In the genomic region with DNA sequence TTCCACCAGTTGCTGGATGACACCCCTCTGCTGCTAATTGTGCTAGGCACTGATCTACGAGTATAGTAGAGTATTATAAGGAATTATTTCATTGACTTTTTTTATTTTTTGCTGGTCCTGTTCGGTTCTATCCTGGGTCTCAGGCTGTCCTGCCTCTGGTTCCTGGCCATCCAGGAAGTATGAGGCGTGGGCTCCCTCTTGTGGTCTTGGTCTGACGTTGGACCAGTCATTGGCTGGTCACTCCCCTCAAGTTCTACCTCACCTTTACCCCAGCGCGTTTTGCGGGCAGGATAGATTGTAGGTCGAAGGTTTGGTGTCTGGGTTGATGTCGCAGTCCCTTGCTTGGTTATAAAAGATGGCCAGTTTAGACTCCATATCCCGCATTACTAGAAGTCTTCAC, we compare ENCODE assay signal across 10 mouse cellular contexts. TPM values are rescaled to one million over a fixed set of nuclear protein-coding genes. Genes with fewer than 3 reads are reported as not detected.
DNase-seq lines count a peak whose midpoint lies in the region; ATAC-seq and TF ChIP-seq lines count a peak whose summit lies in the region.
"Had no signal": no experiment of that assay in that cellular context is flagged by ENCODE, and none has a peak within 500 bp of the region (broad histone marks: within the 10 kb centered on the region; RNA-seq: fewer than 3 reads in every experiment).

No protein-coding gene starts in this region.

- no peak overlapping the region for H3K27ac ChIP-seq in forebrain, postnatal 0 days (ENCODE audit: low read depth, low read length)
- H3K27ac ChIP-seq in forebrain, embryonic 10.5 days: no peak overlapping the region
- no peak overlapping the region for H3K27ac ChIP-seq in midbrain, postnatal 0 days (ENCODE audit: low read depth, low read length)
- H3K27ac ChIP-seq in midbrain, embryonic 16.5 days (ENCODE audit: low read length): no peak overlapping the region
- H3K27ac ChIP-seq in stomach, postnatal 0 days (replicated peaks): no peak overlapping the region
- H3K27ac ChIP-seq: hindbrain, embryonic 15.5 days; stomach, embryonic 15.5 days had no signal

- no peak for TF ChIP-seq EP300 in stomach, postnatal 0 days (optimal IDR thresholded peaks at IDR 0.05)

- H3K4me2 ChIP-seq in forebrain, postnatal 0 days (ENCODE audit: low read depth): no peak overlapping the region
- no peak overlapping the region for H3K4me2 ChIP-seq in midbrain, postnatal 0 days (ENCODE audit: low read depth, low read length, poor library complexity, severe bottlenecking)
- H3K4me2 ChIP-seq in midbrain, embryonic 16.5 days (ENCODE audit: low read length): no peak overlapping the region
- H3K4me2 ChIP-seq in stomach, postnatal 0 days (replicated peaks; ENCODE audit: low read depth): no peak overlapping the region
- H3K4me2 ChIP-seq: hindbrain, embryonic 15.5 days; stomach, embryonic 15.5 days had no signal

- no peaks in the 10 kb centered on the region for H3K36me3 ChIP-seq in forebrain, postnatal 0 days (ENCODE audit: insufficient read depth)
- H3K36me3 ChIP-seq in forebrain, embryonic 10.5 days (replicated peaks): no peaks in the 10 kb centered on the region
- H3K36me3 ChIP-seq in midbrain, postnatal 0 days (ENCODE audit: insufficient read depth, low read length): no peaks in the 10 kb centered on the region
- H3K36me3 ChIP-seq in midbrain, embryonic 16.5 days (ENCODE audit: control insufficient read depth, insufficient read depth, low read length): no peaks in the 10 kb centered on the region
- H3K36me3 ChIP-seq in stomach, postnatal 0 days (ENCODE audit: control insufficient read depth, insufficient read depth, low read length): no peaks in the 10 kb centered on the region
- H3K36me3 ChIP-seq: hindbrain, embryonic 15.5 days; stomach, embryonic 15.5 days had no signal

- no peak for ATAC-seq in forebrain, postnatal 0 days
- no peak for ATAC-seq in midbrain, postnatal 0 days (ENCODE audit: low FRiP score)
- ATAC-seq in midbrain, embryonic 16.5 days: no peak
- ATAC-seq in stomach, postnatal 0 days (ENCODE audit: low FRiP score, low TSS enrichment): 0 out of 2 replicates have a peak, but pooled peaks have one; percentile 10

- H3K9ac ChIP-seq in forebrain, postnatal 0 days: no peak overlapping the region
- no peak overlapping the region for H3K9ac ChIP-seq in midbrain, postnatal 0 days (replicated peaks; ENCODE audit: low read length, poor library complexity, severe bottlenecking)
- H3K9ac ChIP-seq in midbrain, embryonic 16.5 days (ENCODE audit: low read depth, low read length): no peak overlapping the region
- no peak overlapping the region for H3K9ac ChIP-seq in stomach, postnatal 0 days (ENCODE audit: low read length)
- H3K9ac ChIP-seq: hindbrain, embryonic 15.5 days; stomach, embryonic 15.5 days had no signal

- 0 out of 2 replicates have a peak, but pooled peaks have one; percentile 14 for TF ChIP-seq CTCF in forebrain, postnatal 0 days (IDR thresholded peaks at IDR 0.05; ENCODE audit: low read depth)
- TF ChIP-seq CTCF in midbrain, postnatal 0 days (IDR thresholded peaks at IDR 0.05): peak; percentile 33
- peak; percentile 61 for TF ChIP-seq CTCF in stomach, postnatal 0 days (IDR thresholded peaks at IDR 0.05; ENCODE audit: low read depth)

- no peaks in the 10 kb centered on the region for H3K9me3 ChIP-seq in forebrain, postnatal 0 days (ENCODE audit: low read length)
- H3K9me3 ChIP-seq in forebrain, embryonic 10.5 days: no peaks in the 10 kb centered on the region
- no peaks in the 10 kb centered on the region for H3K9me3 ChIP-seq in midbrain, postnatal 0 days (ENCODE audit: low read length)
- H3K9me3 ChIP-seq in midbrain, embryonic 16.5 days (replicated peaks; ENCODE audit: control insufficient read depth, low read length, poor library complexity, severe bottlenecking): no peaks in the 10 kb centered on the region
- no peaks in the 10 kb centered on the region for H3K9me3 ChIP-seq in stomach, postnatal 0 days (ENCODE audit: control insufficient read depth, low read length)
- H3K9me3 ChIP-seq: hindbrain, embryonic 15.5 days; stomach, embryonic 15.5 days had no signal

- WGBS in forebrain, postnatal 0 days: 40% methylated on average over 10 of the region's 10 CpGs
- 37% methylated on average over 10 of the region's 10 CpGs for WGBS in forebrain, embryonic 10.5 days
- 37% methylated on average over 10 of the region's 10 CpGs for WGBS in midbrain, postnatal 0 days
- WGBS in midbrain, embryonic 16.5 days: 42% methylated on average over 10 of the region's 10 CpGs
- WGBS in stomach, postnatal 0 days: 37% methylated on average over 10 of the region's 10 CpGs

- H3K27me3 ChIP-seq in forebrain, postnatal 0 days (ENCODE audit: insufficient read depth, low read length): peaks cover 3% of the 10 kb centered on the region; the same call in 1 of the 2 replicates
- peaks cover 86% of the 10 kb centered on the region for H3K27me3 ChIP-seq in forebrain, embryonic 10.5 days (ENCODE audit: poor library complexity, severe bottlenecking)
- peaks cover 6% of the 10 kb centered on the region for H3K27me3 ChIP-seq in midbrain, postnatal 0 days (ENCODE audit: insufficient read depth, low read length)
- H3K27me3 ChIP-seq in midbrain, embryonic 16.5 days (ENCODE audit: control insufficient read depth, insufficient read depth, low read depth, low read length): peaks cover 9% of the 10 kb centered on the region; the same call in 1 of the 2 replicates
- no peaks in the 10 kb centered on the region for H3K27me3 ChIP-seq in stomach, postnatal 0 days (ENCODE audit: control insufficient read depth, insufficient read depth, low read length)

- no peaks in the 10 kb centered on the region for H3K4me1 ChIP-seq in forebrain, postnatal 0 days (ENCODE audit: insufficient read depth)
- H3K4me1 ChIP-seq in forebrain, embryonic 10.5 days: peaks cover 6% of the 10 kb centered on the region
- H3K4me1 ChIP-seq in midbrain, postnatal 0 days (ENCODE audit: insufficient read depth, low read length): no peaks in the 10 kb centered on the region
- no peaks in the 10 kb centered on the region; the same call in 1 of the 2 replicates for H3K4me1 ChIP-seq in midbrain, embryonic 16.5 days (ENCODE audit: control insufficient read depth, insufficient read depth, low read length)
- H3K4me1 ChIP-seq in stomach, postnatal 0 days (replicated peaks; ENCODE audit: control insufficient read depth, insufficient read depth): no peaks in the 10 kb centered on the region
- H3K4me1 ChIP-seq: hindbrain, embryonic 15.5 days; stomach, embryonic 15.5 days had no signal

- H3K4me3 ChIP-seq in forebrain, postnatal 0 days (ENCODE audit: low read depth, low read length): no peak overlapping the region
- H3K4me3 ChIP-seq in forebrain, embryonic 10.5 days: no peak overlapping the region
- no peak overlapping the region for H3K4me3 ChIP-seq in midbrain, postnatal 0 days (ENCODE audit: low read depth, low read length)
- H3K4me3 ChIP-seq in midbrain, embryonic 16.5 days (ENCODE audit: low read depth, low read length): no peak overlapping the region
- H3K4me3 ChIP-seq in stomach, postnatal 0 days (ENCODE audit: low read depth, low read length): no peak overlapping the region
- H3K4me3 ChIP-seq: hindbrain, embryonic 15.5 days; stomach, embryonic 15.5 days had no signal

- DNase-seq in forebrain, postnatal 0 days: no peak
- no peak for DNase-seq in forebrain, embryonic 10.5 days (ENCODE audit: extremely low spot score, low spot score)
- no peak for DNase-seq in midbrain, postnatal 0 days (ENCODE audit: low spot score)
- DNase-seq in kidney, postnatal 25 days: peak; percentile 53 to 55
- peak; percentile 31 for DNase-seq in stomach, postnatal 0 days (ENCODE audit: low spot score)
- DNase-seq in cerebellum, postnatal 4 days (ENCODE audit: low spot score in 2 of 2): no peak
- no peak for DNase-seq in B cell, adult 2 months

RNA-seq across cellular contexts. Expression of a gene that starts 10.6 kb away (rescaled TPM):
- 41.8 and 54.6 TPM in 2 replicates for total RNA-seq in forebrain, postnatal 0 days (2014; rRNA removed)
- polyA plus RNA-seq in forebrain, postnatal 0 days (2015; fragmentation: Nextera tagmentation; extraction: Ambion mirVana): 10.8 and 16.4 TPM in 2 replicates
- polyA plus RNA-seq in forebrain, embryonic 10.5 days (2016; fragmentation: Nextera tagmentation; extraction: Ambion mirVana): 39.3 and 39.4 TPM in 2 replicates
- 37.7 and 47.3 TPM in 2 replicates for total RNA-seq in midbrain, postnatal 0 days (2014; rRNA removed)
- polyA plus RNA-seq in midbrain, postnatal 0 days (2015; fragmentation: Nextera tagmentation; extraction: Ambion mirVana): 16.4 and 20.1 TPM in 2 replicates
- 24.6 and 29.9 TPM in 2 replicates for polyA plus RNA-seq in midbrain, embryonic 16.5 days (2015; fragmentation: Nextera tagmentation; extraction: Ambion mirVana)
- polyA plus RNA-seq in stomach, postnatal 0 days (2015; fragmentation: Nextera tagmentation; extraction: Ambion mirVana): 11.6 and 12.4 TPM in 2 replicates

Comparison
In these comparisons a context has a peak if more than half of its experiments do, and no peak if none do; other contexts are left out.
1. DNase-seq: peak in kidney, postnatal 25 days (2 of 2) and stomach, postnatal 0 days (single experiment); none in forebrain, postnatal 0 days (single experiment), forebrain, embryonic 10.5 days (single experiment), midbrain, postnatal 0 days (single experiment), cerebellum, postnatal 4 days (0 of 2) and B cell, adult 2 months (0 of 2).
2. Peak in every context shown above with its lines, with median percentiles within 50 percentile points of each other: CTCF ChIP-seq.